Mouse (Mus musculus): ENCODE results near the gene C1rb. TPM values are rescaled to one million over a fixed set of nuclear protein-coding genes. Genes with fewer than 3 reads are reported as not detected.
"Not testable (repeated sequence)": the region's sequence is repeated elsewhere in the genome, so short reads cannot be mapped to it uniquely, and the experiment has no call there.

C1rb gene
- polyA plus RNA-seq, 1 experiment from 2014 or later, result not detected

DNA sequence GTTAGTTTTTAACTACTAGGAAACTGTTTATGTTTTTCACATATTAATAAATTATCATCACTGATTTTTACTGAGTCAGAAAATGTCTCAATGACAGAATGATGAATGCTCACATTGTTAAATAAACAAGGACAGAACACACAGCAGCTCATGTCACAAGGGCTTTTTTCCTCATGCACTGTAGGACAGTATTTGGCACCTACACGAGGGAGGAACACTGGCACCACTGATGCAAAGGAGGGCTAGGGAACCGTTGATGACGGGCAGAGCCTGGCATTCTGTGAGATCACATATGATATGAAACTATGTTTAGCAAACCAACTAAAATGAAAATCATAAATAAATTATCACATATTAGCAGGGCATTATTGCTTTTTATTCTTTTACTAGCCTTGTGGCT, 14.8 kb downstream of the C1rb start:
- H3K9ac ChIP-seq (ENCODE audit: low read depth, low read length), result no peak overlapping the region
- DNase-seq (ENCODE audit: low spot score) (no peak), ATAC-seq (replicated peaks; ENCODE audit: low FRiP score) (no peak)
- no peaks in the 10 kb centered on the region for H3K36me3 ChIP-seq (ENCODE audit: control insufficient read depth, insufficient read depth, low read length)
- WGBS, result 61% methylated on average over 3 of the region's 3 CpGs
- no peak overlapping the region for H3K27ac ChIP-seq (ENCODE audit: low read depth, low read length)
- H3K4me2 ChIP-seq, result no peak overlapping the region
- H3K9me3 ChIP-seq (ENCODE audit: control insufficient read depth, low read length), result no peaks in the 10 kb centered on the region
- H3K4me3 ChIP-seq (ENCODE audit: low read depth, low read length), result no peak overlapping the region
- no peaks in the 10 kb centered on the region for H3K4me1 ChIP-seq (replicated peaks; ENCODE audit: control insufficient read depth, insufficient read depth, low read length)
- no peaks in the 10 kb centered on the region for H3K27me3 ChIP-seq (replicated peaks; ENCODE audit: control insufficient read depth, insufficient read depth, low read length)

DNA sequence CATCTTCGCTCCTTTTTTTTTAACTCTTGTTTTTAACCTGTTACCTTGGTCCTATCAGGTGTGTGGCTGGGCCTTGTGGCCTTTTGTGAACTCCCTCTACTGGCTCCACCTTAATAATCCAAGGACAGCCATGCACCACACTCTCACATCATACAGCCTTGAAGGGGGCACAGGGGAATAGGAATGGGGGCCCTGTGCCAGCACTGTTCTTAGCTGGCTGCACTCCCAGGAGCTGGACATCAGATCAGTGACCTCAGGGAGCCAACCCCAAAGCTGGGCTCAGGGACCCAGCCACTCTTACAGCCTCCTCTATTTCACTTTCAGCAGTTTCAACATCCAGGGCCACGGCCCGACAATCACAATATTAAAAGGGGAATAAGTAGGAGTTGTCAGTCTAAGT, 15.7 kb downstream of the C1rb start:
- DNase-seq (ENCODE audit: low spot score) (no peak), ATAC-seq (replicated peaks; ENCODE audit: low FRiP score) (no peak)
- Histone ChIP-seq H3K27me3 (replicated peaks; ENCODE audit: control insufficient read depth, insufficient read depth, low read length) (no peaks in the 10 kb centered on the region), H3K4me2 (no peak overlapping the region), H3K4me1 (replicated peaks; ENCODE audit: control insufficient read depth, insufficient read depth, low read length) (no peaks in the 10 kb centered on the region), H3K27ac (ENCODE audit: low read depth, low read length) (no peak overlapping the region), H3K9ac (ENCODE audit: low read depth, low read length) (no peak overlapping the region), H3K4me3 (ENCODE audit: low read depth, low read length) (no peak overlapping the region), H3K36me3 (ENCODE audit: control insufficient read depth, insufficient read depth, low read length) (no peaks in the 10 kb centered on the region), H3K9me3 (ENCODE audit: control insufficient read depth, low read length) (no peaks in the 10 kb centered on the region)
- 86% methylated on average over 3 of the region's 3 CpGs for WGBS

DNA sequence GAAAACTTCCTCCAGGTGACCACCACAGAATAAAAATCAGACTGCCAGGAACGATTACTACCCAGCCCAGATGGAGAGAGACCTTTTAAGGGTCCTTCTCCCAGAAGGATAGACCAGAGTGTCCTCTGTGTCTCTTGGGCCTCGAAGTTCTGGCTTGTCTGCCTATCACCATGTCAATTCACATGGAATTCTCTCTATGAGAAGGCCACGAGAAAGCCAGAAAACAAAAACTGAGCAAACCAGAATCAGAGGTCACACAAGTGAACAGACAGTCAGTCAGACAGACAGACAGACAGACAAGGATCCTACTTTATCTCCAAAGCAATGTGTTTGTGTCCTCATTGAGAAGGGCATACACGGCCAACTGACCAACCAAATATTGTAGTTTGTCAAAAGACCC, 16.2 kb downstream of the C1rb start:
- 62% methylated on average over 4 of the region's 4 CpGs for WGBS
- Histone ChIP-seq H3K9ac (ENCODE audit: low read depth, low read length) (no peak overlapping the region), H3K36me3 (ENCODE audit: control insufficient read depth, insufficient read depth, low read length) (no peaks in the 10 kb centered on the region), H3K4me3 (ENCODE audit: low read depth, low read length) (no peak overlapping the region), H3K27ac (ENCODE audit: low read depth, low read length) (no peak overlapping the region), H3K9me3 (ENCODE audit: control insufficient read depth, low read length) (no peaks in the 10 kb centered on the region), H3K27me3 (replicated peaks; ENCODE audit: control insufficient read depth, insufficient read depth, low read length) (no peaks in the 10 kb centered on the region), H3K4me2 (no peak overlapping the region), H3K4me1 (replicated peaks; ENCODE audit: control insufficient read depth, insufficient read depth, low read length) (no peaks in the 10 kb centered on the region)
- ATAC-seq (replicated peaks; ENCODE audit: low FRiP score) (no peak), DNase-seq (ENCODE audit: low spot score) (no peak)

DNA sequence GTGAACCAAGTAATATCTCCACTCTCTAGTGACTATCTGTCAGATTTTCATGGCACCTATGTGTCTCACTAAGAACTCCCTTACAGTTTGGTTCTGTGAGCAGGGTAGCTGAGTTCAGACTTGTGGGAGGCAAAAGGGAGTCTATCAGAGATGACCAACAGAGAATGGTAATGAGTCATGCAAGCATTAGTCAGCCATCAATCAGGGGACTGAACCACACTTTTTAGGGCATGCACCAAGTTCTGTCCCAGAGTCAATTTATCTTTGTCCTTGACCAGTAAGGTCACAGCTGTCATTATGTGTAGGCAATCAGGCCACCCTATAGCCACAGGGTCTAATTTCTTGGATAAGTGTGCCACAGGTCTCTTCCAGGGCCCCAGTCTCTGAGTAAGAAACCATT, 18.7 kb downstream of the C1rb start:
- DNase-seq (ENCODE audit: low spot score), result no peak
- no peak for ATAC-seq (replicated peaks; ENCODE audit: low FRiP score)
- Histone ChIP-seq H3K36me3 (ENCODE audit: control insufficient read depth, insufficient read depth, low read length) (no peaks in the 10 kb centered on the region), H3K9ac (ENCODE audit: low read depth, low read length) (no peak overlapping the region), H3K4me1 (replicated peaks; ENCODE audit: control insufficient read depth, insufficient read depth, low read length) (no peaks in the 10 kb centered on the region), H3K9me3 (ENCODE audit: control insufficient read depth, low read length) (no peaks in the 10 kb centered on the region), H3K4me3 (ENCODE audit: low read depth, low read length) (no peak overlapping the region), H3K27ac (ENCODE audit: low read depth, low read length) (no peak overlapping the region), H3K4me2 (no peak overlapping the region), H3K27me3 (replicated peaks; ENCODE audit: control insufficient read depth, insufficient read depth, low read length) (no peaks in the 10 kb centered on the region)

DNA sequence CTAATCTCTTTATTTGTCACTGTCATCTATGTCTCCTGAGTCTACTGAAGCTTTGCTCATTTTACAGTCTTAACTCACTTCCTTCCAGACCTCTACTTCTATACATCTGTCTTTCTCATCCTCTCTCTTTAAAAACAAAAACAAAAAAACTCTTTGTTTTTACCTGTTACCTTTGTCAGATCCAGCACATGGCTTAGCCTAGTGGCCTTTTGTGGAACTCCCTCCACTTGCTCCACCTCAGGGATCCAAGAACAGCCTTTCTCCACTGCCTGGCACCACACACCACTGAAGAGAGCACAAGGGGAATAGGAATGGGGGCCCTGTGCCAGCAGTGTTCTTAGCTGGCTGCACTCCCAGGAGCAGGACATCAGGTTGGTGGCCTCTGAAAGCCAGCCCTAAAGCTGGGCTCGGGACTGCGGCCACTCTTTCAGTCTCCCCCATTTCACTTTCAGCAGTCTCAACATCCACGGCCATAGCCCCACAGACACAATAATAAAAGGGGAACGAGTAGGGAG, 22.1 kb downstream of the C1rb start:
- Histone ChIP-seq H3K9ac (ENCODE audit: low read depth, low read length) (no peak overlapping the region), H3K27ac (ENCODE audit: low read depth, low read length) (no peak overlapping the region), H3K4me3 (ENCODE audit: low read depth, low read length) (no peak overlapping the region), H3K9me3 (ENCODE audit: control insufficient read depth, low read length) (no peaks in the 10 kb centered on the region), H3K27me3 (replicated peaks; ENCODE audit: control insufficient read depth, insufficient read depth, low read length) (no peaks in the 10 kb centered on the region), H3K4me2 (no peak overlapping the region), H3K4me1 (replicated peaks; ENCODE audit: control insufficient read depth, insufficient read depth, low read length) (no peaks in the 10 kb centered on the region), H3K36me3 (ENCODE audit: control insufficient read depth, insufficient read depth, low read length) (no peaks in the 10 kb centered on the region)
- 74% methylated on average over 4 of the region's 4 CpGs for WGBS
- DNase-seq (ENCODE audit: low spot score) (no peak), ATAC-seq (replicated peaks; ENCODE audit: low FRiP score) (no peak)

DNA sequence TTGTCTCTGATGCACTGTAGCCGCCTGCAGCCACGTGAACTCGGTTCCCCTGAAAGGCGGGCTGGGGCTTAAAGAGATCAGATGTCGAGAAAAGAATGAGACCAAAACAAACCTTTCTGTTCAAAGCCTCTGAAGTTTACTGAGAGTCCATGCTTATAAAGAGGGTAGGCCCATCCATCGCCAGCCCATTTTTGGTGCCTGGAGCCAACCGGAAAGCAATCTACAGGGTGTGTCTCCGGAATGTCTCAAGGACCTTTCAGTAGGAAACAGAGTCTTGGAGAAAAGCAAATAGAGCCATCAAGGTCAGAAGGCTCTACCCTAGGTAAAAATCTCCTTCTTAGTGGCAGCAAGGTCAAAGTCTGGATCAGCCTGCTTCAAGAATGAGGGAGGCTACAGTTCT, 23.0 kb downstream of the C1rb start:
- Histone ChIP-seq H3K27ac (ENCODE audit: low read depth, low read length) (no peak overlapping the region), H3K36me3 (ENCODE audit: control insufficient read depth, insufficient read depth, low read length) (no peaks in the 10 kb centered on the region), H3K27me3 (replicated peaks; ENCODE audit: control insufficient read depth, insufficient read depth, low read length) (no peaks in the 10 kb centered on the region), H3K9ac (ENCODE audit: low read depth, low read length) (no peak overlapping the region), H3K4me2 (no peak overlapping the region), H3K4me3 (ENCODE audit: low read depth, low read length) (no peak overlapping the region), H3K4me1 (replicated peaks; ENCODE audit: control insufficient read depth, insufficient read depth, low read length) (no peaks in the 10 kb centered on the region), H3K9me3 (ENCODE audit: control insufficient read depth, low read length) (no peaks in the 10 kb centered on the region)
- ATAC-seq (replicated peaks; ENCODE audit: low FRiP score) (no peak), DNase-seq (ENCODE audit: low spot score) (no peak)
- WGBS, result 77% methylated on average over 8 of the region's 8 CpGs

DNA sequence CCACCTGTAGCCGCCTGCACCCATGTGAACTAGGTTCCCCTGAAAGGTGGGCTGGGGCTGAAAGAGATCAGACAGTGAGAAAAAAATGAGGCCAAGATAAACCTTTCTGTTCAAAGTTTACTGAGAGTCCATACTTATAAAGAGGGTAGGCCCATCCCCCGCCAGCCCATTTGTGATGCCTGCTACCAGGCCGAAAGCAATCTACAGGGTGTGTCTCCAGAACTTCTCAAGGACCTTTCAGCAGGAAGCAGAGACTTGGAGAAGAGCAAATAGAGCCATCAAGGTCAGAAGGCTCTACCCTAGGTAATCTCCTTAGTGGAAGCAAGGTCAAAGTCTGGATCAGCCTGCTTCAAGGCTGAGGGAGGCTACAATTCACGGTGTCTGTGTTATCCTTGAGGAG, 31.9 kb downstream of the C1rb start:
- 88% methylated on average over 4 of the region's 4 CpGs for WGBS
- peaks cover 4% of the 10 kb centered on the region; the same call in 1 of the 2 replicates for H3K9me3 ChIP-seq (ENCODE audit: control insufficient read depth, low read length)
- H3K4me1 ChIP-seq (replicated peaks; ENCODE audit: control insufficient read depth, insufficient read depth, low read length), result no peaks in the 10 kb centered on the region
- ATAC-seq (replicated peaks; ENCODE audit: low FRiP score), result no peak
- H3K9ac ChIP-seq (ENCODE audit: low read depth, low read length), result no peak overlapping the region
- H3K36me3 ChIP-seq (ENCODE audit: control insufficient read depth, insufficient read depth, low read length), result no peaks in the 10 kb centered on the region
- H3K27ac ChIP-seq (ENCODE audit: low read depth, low read length), result no peak overlapping the region
- no peaks in the 10 kb centered on the region for H3K27me3 ChIP-seq (replicated peaks; ENCODE audit: control insufficient read depth, insufficient read depth, low read length)
- H3K4me3 ChIP-seq (ENCODE audit: low read depth, low read length), result no peak overlapping the region
- H3K4me2 ChIP-seq, result no peak overlapping the region
- DNase-seq (ENCODE audit: low spot score), result no peak

DNA sequence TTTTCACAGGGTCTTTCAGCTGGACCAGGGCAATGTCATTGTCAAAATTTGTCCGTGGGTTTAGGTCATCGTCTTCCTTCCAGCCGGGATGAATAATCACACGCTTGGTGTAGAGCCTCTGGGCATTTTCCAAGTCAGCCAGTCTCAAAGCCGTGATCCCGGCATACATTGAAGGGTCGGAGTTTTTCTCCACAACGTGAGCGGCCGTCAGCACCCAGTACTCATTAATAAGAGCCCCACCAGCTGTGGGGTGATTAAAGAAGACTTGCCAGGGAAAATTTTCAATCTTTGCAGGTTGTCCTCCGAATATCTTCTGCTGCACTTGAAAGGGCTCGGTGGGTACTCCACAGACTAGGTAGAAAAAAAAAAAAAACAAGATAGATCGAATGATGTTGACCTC, 55.5 kb downstream of the C1rb start:
- H3K9me3 ChIP-seq (ENCODE audit: control insufficient read depth, low read length), result no peaks in the 10 kb centered on the region
- H3K36me3 ChIP-seq (ENCODE audit: control insufficient read depth, insufficient read depth, low read length), result no peaks in the 10 kb centered on the region
- ATAC-seq (replicated peaks; ENCODE audit: low FRiP score) (no peak), DNase-seq (ENCODE audit: low spot score) (no peak)
- H3K27me3 ChIP-seq (replicated peaks; ENCODE audit: control insufficient read depth, insufficient read depth, low read length), result no peaks in the 10 kb centered on the region
- no peak overlapping the region for H3K4me2 ChIP-seq
- no peak overlapping the region for H3K27ac ChIP-seq (ENCODE audit: low read depth, low read length)
- WGBS, result 84% methylated on average over 13 of the region's 13 CpGs
- H3K4me1 ChIP-seq (replicated peaks; ENCODE audit: control insufficient read depth, insufficient read depth, low read length), result no peaks in the 10 kb centered on the region
- no peak overlapping the region for H3K9ac ChIP-seq (ENCODE audit: low read depth, low read length)
- no peak overlapping the region for H3K4me3 ChIP-seq (ENCODE audit: low read depth, low read length)

DNA sequence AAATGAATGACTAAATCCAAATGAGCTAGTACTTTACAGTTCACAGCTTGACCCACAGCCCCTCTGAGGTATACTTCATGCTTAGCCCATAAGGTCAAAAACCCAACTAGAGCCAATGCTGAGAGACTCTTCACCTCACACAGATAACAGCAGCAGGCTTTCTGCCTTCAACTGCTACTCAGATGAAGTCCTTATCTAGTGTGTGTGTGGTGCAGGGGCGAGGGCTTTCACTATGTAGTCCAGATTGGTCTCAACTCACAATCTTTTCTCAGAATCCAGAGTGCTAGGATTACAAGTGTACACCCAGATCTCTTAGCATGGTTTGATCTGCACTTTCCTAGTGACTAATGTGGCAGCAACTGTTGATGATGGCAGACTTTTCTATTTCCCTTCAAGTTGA, 56.1 kb downstream of the C1rb start:
- not testable (repeated sequence) for H3K4me2 ChIP-seq; H3K36me3 ChIP-seq (ENCODE audit: control insufficient read depth, insufficient read depth, low read length); H3K9me3 ChIP-seq (ENCODE audit: control insufficient read depth, low read length); H3K27me3 ChIP-seq (replicated peaks; ENCODE audit: control insufficient read depth, insufficient read depth, low read length); DNase-seq (ENCODE audit: low spot score); ATAC-seq (replicated peaks; ENCODE audit: low FRiP score); H3K9ac ChIP-seq (ENCODE audit: low read depth, low read length); H3K4me3 ChIP-seq (ENCODE audit: low read depth, low read length); H3K27ac ChIP-seq (ENCODE audit: low read depth, low read length); H3K4me1 ChIP-seq (replicated peaks; ENCODE audit: control insufficient read depth, insufficient read depth, low read length)
- 32% methylated on average over 1 of the region's 1 CpGs for WGBS
